Mouse (Mus musculus): Measurements from ENCODE around the gene Tmem132a.
A peak's percentile ranks its signal among the peaks of the same experiment; 100 is the strongest.

The Tmem132a gene

DNA sequence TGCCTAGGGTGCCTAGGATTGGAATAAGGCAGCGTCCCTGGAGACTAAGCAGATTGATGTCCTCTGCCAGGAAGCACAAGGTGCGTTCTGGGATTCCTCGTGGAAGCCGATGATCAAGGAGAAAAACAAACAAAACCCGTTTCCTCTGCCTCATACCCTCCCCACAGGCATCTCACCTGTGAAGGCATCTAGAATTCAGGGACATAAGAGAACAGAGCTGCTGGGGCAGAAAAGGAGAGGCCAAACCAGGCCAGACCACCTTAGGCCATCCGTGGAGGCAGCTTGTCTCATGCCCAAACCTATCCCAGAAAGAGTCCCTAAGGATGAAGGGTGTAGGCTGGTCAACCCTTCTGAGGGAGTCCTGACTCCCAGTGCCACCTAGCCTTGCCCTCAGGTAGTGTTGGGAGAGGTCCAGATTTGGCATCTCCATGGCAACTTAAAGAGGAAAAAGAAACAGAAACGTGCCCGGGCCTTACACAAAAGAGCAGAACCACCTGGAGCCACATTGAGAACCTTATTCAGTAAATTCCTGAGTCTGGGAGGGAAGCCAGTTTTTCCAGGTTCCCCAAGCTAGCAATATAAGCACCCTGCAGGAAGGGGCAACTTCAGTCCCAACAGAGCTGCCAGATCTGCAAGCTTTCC, at the start of gene Tmem132a:
TSS of gene Tmem132a (minus strand) at position 55 of the 642 bp plus-strand sequence.
- no peak for DNase-seq (ENCODE audit: low read depth in 1 of 2, low spot score in 2 of 2)

DNA sequence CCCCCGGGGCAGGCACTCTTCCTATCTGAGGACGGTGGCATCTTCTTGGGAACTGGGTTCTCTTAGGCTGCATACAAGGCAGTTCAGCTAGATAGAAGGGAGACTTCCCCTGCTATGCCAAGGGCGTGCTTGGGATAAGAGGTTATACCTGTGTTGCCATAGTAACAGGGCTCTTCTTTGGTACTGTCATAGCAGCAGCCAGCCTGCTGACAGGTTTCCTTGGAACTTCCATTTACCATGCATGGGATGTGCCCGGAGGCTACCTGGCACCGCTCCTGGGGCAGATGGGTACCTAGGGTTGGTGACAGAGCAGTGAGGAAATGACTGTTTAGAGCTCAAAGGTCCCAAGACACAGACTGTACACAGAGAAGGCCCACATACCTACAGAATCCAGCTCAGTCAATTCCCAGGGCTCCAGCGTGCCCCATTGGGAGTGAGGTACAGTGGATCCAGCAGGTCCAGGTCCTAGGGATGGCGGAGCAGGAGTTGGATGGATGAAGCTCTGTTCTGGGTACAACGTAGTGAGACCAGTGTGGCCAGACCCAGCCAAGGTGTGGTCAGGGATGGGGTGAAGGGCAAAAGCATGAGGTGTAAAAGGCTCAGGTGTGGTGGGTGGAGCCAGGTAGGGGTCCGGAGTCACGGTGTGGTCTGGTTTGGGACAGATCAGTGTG, 48.7 kb upstream of the Tmem132a start:
- DNase-seq (ENCODE audit: low read depth in 1 of 2, low spot score in 2 of 2): no peak

DNA sequence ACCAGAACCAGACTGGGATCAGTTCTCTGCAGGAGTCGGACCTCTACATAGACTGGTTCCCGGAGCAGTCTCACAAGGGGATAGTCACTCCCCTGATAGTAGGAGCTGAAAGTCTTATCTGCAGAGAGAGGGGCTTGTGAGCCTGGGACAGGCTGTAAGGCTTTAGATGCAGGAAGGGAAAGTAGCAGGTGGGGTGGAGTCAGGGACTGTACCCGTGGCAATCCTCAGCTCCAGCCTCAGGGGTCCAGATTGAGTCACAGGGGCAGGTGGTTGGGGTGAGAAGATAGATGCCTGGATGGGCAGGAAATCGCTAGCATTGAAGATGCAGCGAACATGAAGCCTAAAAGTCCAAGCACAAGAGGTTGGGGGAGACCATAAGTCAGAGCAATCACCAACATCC, 46.8 kb upstream of the Tmem132a start:
- DNase-seq (ENCODE audit: low read depth in 1 of 2, low spot score in 2 of 2): no peak

DNA sequence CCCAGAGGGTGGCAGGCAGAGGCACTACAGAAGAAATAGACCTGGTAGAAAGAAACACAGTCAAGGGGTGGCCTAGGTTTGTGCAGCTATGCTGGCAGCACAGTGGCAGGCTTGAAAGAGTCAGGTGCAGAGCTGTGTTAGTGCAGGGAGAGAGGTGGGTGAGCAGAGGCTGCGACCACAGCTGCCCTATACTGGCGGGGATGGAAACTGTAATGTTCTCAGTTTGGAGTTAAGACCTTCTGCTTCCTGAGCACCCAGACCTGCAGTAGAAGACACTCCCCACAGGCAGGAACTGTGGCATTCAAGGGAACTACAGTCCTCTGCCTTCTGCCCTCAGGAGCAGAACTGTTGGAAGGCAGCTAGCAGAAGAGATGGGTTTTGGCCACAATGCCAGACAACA, 45.1 kb upstream of the Tmem132a start:
- no peak for DNase-seq (ENCODE audit: low read depth in 1 of 2, low spot score in 2 of 2)

DNA sequence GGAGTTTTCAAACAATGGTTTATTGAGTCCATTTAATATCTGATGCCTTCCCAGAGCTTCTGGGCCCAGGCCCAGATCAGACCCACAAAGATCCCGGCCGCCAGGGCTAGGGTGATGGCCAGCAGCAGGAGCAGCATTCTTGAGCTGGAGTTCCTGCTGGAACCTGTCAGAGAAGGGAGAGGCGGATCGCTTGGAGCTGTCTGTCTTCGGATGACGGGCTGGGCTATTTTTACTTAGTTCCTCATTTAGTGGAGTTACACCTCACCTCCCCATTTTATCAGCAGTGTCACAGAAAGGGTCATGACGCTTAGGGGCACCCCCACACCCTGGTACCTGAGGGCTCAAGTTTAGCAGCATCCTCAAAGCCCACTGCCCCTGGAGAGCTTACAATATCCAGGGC, 44.6 kb upstream of the Tmem132a start:
- no peak for DNase-seq (ENCODE audit: low read depth in 1 of 2, low spot score in 2 of 2)

DNA sequence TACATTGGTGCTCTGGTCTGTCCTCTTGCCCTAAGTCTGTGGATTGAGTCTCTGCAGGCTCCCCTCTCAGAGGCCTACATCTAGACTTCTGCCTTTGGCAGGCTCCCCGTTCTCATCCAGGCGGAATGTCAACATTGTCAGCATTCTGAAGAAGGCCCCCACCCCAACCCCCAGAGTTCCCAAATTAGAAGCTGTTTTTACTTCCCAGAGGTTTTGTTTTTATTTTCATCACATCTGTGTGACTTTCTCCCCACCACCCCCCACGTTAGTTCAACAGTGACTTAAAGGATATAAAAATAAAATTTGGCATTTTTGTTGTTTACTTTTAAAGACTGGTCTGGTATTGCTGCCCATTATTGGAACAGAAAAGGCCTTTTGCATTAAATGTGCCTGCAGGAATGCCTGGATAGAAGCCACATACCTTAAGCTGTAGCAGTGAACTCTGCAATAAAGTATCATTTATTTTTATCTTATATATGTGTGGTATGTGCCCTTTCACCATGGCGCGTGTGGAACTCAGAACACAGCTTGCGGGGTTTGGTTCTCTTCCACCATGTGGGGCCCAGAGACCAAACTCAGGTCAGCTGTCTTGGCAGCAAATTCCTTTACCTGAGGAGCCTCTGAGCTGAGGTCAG, 39.5 kb upstream of the Tmem132a start:
- no peak for DNase-seq (ENCODE audit: low read depth in 1 of 2, low spot score in 2 of 2)

DNA sequence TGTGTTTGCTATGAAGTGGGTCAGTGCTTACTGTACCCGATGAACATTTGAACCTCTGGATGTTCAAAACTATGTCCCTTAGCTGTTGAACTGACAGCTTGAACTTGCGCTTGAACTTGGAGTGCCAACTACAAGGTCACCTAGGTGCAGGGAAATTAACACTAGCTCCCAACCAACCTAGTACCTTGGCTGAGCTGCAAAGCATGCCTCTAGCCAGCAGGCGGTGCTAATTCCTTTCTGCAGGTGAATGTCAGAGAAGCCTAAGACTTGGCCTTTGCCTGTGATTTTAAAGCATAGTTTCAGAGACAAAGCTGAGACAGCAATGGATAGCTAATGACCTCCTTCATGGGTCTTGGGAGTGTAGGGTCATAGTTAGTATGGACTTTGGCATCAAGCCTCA, 38.2 kb upstream of the Tmem132a start:
- DNase-seq (ENCODE audit: low read depth in 1 of 2, low spot score in 2 of 2): peak in 1 of 2 experiments; percentile 22

DNA sequence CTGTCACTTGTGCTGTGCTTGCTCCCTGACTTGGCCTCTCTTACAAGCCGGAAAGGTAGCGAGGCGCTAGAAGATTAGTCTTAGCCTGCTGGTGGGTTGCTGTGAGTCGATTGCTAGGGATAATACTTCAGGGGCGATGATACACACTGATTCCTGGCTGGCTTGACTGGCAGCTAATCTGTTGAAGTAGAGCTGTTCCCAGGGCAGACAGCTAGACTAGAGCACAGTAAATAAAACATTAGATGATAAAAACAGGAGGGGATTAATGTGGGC, 35.9 kb upstream of the Tmem132a start:
- no peak for DNase-seq (ENCODE audit: low read depth in 1 of 2, low spot score in 2 of 2)

DNA sequence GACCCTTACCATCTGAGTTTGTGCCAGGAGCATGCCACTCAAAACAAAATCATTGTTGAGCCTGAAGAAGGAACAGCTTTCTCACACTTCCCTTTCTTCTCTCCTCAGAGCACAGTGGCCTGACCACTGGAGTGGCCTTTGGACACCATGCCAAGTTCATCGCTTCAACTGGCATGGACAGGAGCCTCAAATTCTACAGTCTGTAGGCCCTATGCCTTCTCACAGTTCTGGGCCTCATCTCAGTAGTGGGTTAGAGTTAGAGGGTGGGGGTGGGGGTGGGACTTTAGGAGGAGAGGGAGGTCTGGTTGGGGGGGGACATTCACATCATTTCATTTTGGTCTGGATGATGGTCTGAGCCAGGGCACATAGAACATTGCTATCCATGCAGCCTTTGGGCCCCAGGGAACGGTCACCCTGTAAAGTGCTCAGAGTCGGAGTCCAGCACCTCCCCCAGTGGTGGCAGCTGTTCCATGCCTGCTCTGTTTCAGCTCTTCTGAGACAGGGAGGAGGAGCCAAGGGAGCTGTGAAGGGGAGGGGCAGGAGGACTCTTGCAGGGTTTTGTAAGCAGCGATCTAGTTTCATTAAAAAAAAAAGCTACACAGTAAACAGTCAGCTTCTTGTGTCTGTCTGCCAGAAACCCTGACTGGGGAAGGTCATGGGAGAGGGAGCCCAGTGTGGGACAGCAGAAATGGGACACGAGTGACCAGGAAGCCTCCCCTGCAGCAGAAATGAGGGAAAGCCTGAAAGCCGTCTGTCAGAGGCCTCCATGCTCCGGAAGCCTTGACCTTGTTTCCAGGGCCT, 35.4 kb upstream of the Tmem132a start:
- no peak for DNase-seq (ENCODE audit: low read depth in 1 of 2, low spot score in 2 of 2)

DNA sequence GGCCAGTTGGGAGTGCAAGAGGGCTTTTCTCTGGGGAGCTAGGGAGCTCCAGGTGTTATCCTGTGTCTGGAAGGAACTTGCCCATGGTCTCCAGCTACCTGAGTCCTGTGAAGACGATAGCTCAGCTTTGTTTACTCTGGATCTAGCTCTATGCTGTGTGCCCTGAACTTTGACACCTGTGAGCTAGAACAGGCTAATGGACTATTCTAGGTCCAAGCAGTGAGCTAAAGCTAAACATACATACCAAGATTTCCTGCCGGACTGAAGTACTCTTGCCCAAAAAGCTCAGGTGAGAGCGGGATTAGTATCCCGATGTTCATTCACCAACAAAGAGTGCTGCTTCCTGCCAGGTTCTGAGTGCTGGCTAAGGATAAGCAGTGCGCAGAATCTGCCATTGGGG, 34.8 kb upstream of the Tmem132a start:
- no peak for DNase-seq (ENCODE audit: low read depth in 1 of 2, low spot score in 2 of 2)

DNA sequence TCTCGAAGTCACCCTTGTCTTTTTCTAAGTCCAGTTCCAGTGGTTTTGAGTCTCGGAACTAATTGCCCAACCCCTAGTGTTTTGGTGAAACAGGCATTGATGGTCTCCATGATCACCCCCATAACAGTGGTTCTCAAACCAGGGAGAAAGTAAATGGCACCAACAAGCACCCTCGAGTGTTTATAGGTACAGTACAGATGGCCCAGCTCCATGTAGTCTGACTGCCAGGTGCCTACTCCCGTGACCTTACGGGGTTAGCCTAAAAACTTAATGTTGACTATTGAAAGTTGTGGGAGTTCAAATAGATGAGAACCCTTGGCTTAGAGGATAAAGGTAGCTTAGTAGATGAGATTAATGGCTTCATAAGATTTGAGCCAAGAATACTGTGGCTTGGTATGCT, 31.3 kb upstream of the Tmem132a start:
- DNase-seq (ENCODE audit: low read depth in 1 of 2, low spot score in 2 of 2): no peak

DNA sequence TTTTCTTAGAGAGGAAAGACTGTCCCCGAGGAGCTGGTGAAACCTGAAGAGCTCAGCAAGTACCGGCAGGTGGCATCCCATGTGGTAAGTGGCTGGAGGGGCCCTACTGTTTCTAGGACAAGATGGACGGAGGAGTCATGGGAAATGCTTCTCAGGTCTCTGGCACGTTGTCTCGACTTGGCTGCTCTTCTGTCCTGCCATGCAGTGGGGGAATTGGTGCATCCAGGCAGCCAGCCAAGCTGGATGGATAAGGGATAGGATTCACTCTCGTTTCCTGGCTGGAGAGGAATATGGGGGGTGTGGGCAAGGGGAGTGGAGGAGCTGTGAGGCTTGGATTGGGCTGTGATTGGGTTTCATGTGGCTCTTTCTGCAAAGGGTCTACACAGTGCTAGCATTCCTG, 30.6 kb upstream of the Tmem132a start:
- DNase-seq (ENCODE audit: low read depth in 1 of 2, low spot score in 2 of 2): no peak

DNA sequence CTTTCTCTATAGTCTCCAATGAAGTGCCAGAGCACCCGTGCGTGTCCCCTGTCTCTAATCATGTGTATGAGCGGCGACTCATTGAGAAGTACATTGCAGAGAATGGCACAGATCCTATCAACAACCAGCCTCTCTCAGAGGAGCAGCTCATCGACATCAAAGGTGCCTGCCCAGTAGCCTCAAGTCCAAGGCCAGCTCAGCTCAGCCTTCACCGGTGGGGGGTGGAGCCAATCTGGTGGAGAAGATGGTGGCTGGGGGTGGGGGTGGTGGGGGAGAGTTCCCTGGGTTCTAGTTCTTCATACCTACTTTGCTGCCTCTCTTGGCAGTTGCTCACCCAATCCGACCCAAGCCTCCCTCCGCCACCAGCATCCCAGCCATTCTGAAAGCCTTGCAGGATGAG, 27.8 kb upstream of the Tmem132a start:
- DNase-seq (ENCODE audit: low read depth in 1 of 2, low spot score in 2 of 2): no peak

DNA sequence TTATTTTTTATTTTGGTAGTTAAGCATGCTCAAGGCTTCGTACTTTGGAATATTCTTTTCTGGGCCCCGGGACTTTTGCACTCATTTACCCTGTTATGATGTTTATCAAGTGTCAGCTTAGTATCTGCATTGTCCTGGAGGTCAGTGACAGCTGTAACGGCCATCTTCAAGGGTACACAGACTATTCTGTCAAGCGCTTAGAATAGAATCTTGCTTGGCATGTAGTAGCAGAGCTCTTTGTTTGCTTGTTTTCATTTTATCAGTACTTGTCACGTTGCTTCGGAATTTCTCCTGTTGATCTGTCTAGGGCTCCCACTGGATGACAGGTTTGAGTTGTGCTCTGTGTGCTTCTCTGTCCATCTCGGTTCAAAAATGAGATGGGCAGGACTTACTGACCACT, 27.1 kb upstream of the Tmem132a start:
- DNase-seq (ENCODE audit: low read depth in 1 of 2, low spot score in 2 of 2): no peak

DNA sequence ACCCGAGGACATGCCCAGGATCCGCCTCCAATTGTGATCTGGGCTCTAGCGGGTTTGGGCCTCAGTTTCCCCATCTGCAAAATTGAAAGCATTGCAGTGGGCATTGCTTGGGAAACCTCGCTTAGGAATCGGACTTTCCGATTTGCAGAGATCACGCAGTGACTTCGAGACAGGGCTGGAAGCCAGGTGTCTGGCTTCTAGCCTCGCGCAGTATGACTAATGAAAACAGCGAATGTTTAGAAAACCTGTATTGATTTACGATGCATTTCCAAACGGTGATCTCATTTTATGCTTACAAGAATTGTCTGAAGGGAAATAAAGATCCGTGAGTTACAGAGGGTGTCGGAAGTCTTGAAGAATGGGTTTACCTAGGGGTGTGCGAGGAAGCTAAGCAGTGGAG, 26.0 kb upstream of the Tmem132a start:
- DNase-seq (ENCODE audit: low read depth in 1 of 2, low spot score in 2 of 2): no peak

DNA sequence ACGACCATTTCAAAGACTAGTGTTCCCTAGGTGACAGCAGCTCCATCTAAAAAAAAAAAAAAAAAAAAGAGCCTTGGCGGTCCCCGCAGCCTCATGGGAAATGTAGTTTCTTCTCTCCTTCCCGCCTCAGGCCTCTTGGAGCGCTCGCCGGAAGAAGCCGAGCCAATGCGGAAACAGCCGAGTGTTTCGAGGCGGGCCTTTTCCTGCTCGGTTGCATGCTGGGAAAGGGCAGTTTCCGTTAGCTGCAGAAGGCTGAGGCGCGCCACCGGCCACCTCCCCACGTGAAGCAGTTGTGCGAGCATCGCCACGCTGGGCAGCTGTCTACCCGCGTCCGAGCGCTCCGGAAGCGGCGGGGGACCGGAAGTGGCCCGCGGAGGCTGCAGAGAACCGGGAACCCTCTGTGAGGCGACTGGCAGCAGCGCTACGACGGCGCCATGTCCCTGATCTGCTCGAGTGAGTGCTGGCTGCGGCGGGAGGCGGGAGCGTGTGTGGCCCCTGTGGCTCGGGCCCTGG, 25.3 kb upstream of the Tmem132a start, which contains the start of gene Prpf19:
TSS of gene Prpf19 (plus strand) at position 216 of the 513 bp plus-strand sequence.
- peak; percentile 88 to 91 for DNase-seq (ENCODE audit: low read depth in 1 of 2, low spot score in 2 of 2)

DNA sequence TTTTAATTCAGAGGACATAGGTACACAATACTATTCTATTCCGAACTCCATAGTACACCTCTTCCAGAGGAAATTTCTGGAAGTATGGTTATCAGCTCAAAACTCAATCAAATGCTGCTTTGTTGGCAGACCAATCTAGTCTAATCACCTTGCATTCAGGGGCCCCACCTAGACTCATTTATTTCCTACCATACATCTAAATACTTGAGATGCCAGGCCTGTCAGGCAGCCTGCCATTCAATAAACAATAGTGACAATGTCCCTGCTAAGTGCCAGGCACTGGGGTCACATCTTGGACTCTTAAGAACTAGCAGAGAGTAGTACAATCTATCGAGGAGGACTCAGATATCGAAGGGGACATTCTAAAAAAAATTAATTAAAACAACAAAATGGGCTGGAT, 22.5 kb upstream of the Tmem132a start:
- no peak for DNase-seq (ENCODE audit: low read depth in 1 of 2, low spot score in 2 of 2)

DNA sequence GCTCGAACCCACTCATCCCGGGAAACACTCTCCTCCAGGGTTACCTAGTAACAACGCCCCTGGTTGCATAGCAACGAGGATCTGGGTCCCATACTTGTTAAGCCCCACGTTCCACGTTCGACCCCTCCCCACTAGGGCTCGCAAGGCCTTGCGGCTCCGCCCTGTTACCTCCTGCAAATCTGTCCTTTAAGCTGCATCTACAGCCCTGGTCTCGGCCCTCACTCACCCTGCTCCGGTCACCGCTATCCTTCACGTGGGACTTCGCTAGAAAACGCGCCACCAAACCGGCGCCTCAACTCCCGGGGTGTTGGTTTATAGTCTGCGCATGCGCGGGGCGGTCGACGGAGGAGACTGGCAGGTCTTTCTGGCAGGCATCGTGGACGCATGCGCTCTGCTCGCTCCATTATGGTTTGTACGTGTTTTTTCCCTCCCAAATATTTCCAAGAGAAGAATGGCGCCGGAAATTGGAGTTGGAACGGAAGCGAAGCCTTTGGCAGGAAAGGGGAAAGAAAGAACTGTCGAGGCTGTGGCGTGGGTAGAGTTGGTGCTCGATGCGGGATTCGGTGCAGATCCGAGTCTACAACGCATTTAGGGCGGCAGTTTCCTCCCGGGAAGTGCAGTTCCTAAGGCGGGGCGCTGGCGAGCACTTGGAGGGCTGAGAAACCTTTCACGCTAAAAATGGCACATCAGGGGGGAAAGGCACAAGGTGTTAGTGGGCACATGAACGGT, 11.8 kb upstream of the Tmem132a start, which contains the start of gene Tmem109:
TSS of gene Tmem109 (minus strand) at position 576 of the 729 bp plus-strand sequence.
- DNase-seq (ENCODE audit: low read depth in 1 of 2, low spot score in 2 of 2): peak; percentile 68 to 80

DNA sequence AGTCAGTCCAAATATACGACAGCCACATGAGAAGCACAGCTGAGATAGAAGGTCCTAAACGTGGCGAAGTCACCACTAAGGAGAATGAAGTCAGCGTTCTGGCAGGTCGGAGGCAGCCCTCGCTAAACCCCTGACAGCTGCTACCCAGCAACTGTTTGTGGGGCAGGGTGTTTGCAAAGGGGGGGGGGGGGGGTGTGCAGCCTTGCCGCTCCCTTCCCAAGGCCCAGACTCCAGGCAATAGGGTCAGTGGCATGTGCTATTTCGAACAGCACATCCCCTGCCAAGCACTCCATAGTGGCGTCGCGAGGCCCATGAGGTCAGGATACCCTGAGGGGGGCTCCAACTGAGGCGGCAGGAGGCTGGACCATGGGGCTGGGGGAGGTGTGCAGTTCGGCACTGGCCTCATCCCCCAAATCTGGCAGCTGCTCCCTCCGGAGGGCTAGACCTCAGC, 11.3 kb upstream of the Tmem132a start:
- DNase-seq (ENCODE audit: low read depth in 1 of 2, low spot score in 2 of 2): no peak

DNA sequence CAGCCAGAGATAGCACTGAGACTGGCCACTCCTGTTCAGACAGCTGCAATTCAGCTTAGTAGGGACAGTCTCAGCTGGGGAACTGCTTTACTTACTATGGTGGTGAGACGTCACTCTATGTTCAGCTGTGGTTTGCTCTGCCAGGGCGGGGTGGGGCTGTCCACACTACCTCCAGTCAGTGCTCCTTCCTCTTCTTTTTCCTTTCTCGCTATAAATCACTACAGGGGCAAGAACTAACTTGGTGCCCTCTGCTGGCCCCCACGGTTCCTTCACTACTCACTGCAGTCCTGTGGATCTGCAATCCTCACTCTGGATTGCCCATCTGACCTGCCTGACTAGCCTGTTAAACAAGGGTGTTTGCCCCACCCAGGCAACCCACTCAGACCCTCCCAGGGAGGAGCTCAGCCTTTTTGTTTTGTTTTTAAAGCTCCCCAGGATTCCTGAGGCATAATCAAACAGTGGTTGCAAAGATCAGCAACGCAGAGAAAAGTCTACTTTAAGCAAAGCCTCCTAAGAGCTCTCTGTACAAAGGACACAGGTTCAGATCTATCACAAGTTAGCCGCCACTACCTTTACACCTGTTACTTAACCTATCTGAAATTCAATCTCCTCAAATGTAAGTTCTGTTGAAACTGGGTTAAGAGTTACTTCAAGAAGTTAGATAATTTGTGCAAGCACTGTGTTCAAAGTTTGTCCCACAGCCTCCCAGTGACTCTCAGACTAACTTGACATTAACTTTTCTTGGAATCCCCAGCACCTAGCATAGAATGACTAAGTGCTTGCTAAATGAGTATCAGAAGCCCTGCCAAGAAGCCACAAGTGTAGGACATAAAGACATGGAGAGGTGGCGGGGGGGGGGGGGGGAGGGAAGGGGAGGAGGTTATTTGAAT, 10.6 kb upstream of the Tmem132a start:
- DNase-seq (ENCODE audit: low read depth in 1 of 2, low spot score in 2 of 2): peak; percentile 71 to 79
